Mouse (Mus musculus) embryonic stem cell, embryonic (primary cell): ENCODE measurements around the gene Cfap57.

ENCODE experiments used
- CTCF ChIA-PET, 4 experiments: fragments of 300-600 bp in 2 of 4; fragments of 350-600 bp in 2 of 4; sonication (Branson Sonifier 250); formaldehyde crosslinking; loops; one replicate each; lab custom pipeline; 2022; ENCODE audit warnings: inconsistent platforms in 2 of 4; lab: Charles Lee
- POLR2A ChIA-PET, 4 experiments: fragments of 300-600 bp in 2 of 4; fragments of 350-600 bp in 2 of 4; sonication (Branson Sonifier 250); formaldehyde crosslinking; loops; one replicate each; lab custom pipeline; 2022; ENCODE audit warnings: antibody characterized with exemption in 4 of 4, inconsistent platforms in 1 of 4; lab: Charles Lee

Gene Cfap57

DNA sequence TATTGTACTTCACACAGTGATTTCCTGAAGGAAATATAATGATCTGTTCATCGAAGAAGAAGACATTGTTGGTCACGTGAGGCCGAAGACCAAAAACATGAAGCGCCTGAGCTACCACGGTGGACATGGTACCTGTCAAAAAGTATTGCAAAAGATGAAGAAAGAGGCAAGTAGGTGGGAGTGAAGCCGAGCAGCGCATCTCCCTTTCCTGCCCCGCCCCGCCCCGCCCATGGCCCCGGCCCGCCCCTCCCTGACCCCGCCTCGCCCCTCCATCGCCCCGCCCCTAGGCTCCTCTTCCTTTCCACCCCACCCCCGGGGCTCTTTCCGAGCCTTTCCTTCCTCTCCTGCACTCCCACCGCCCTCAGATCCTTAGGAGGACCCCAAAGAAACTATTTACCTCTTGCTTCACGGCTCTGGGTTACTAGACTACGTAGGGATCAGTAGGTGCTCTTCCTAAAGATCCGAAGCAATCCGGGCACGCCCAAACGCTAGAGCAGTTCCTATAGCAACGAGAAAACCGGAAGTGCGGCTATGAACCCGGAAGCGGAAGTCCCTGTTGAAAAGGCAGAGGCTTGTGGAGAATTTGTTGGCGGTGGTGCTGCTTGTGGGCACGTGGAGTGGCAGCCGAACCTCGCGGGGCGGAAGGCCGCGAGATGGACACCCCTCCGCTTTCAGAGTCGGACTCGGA is at the start of gene Cfap57, which contains the start of gene Ebna1bp2:
Cfap57 (minus strand) TSS at position 499 of the 688 bp plus-strand sequence.
Ebna1bp2 (plus strand) TSS at position 521 of the 688 bp plus-strand sequence.
- POLR2A ChIA-PET: interaction anchor here (0.5 to 2.8 kb wide), 14 partner anchors 8 to 1438 kb away, joined by 3 to 9 read pairs (median 3); partner anchors contain the start of genes AU022252 (in 1 of the 4), Elovl1 (in 1 of the 4), P3h1 (in 1 of the 4) and Slc2a1 (in 1 of the 4)
- CTCF ChIA-PET: interaction anchor here (1.1 to 3.5 kb wide), 7 partner anchors 7 to 372 kb away, joined by 3 to 16 read pairs (median 3); no protein-coding TSS in a partner anchor

GRCm38 (mm10) chr4:118658652-118659051 is 38.1 kb upstream of the Cfap57 start, which contains the start of gene Olfr62:
Olfr62 (plus strand) TSS chr4:118658952.
- POLR2A ChIA-PET: no interaction called here
- CTCF ChIA-PET: no interaction called here

DNA sequence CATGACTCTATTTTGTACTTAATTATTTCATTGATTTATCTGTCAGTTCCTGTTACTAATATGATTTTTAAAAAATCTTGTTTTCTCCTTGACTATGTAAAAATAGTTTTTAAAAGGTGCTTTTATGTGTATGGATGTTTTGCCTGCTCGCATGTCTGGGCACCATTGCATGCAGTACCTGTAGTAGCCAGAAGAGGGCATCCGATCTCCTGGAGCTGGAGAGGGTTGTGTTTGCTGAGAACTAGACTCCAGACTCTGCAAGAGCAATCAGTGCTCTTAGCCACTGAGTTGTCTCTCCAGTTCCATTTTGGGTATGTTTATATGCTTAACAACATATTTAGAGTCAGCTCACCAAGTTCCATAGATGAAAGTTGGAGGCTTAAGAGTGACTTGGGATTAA is 24.7 kb upstream of the Cfap57 start:
- CTCF ChIA-PET: interaction anchor here (0.6 to 4.1 kb wide), 7 partner anchors 33 to 509 kb away, joined by 3 to 31 read pairs (median 6); no protein-coding TSS in a partner anchor

GRCm38 (mm10) chr4:118642346-118643190 is 22.0 kb upstream of the Cfap57 start:
- CTCF ChIA-PET: interaction anchor here in 2 of 4 experiments (0.8 to 1.0 kb wide), 2 partner anchors 30 to 346 kb away, joined by 3 to 4 read pairs; no protein-coding TSS in a partner anchor
- POLR2A ChIA-PET: interaction anchor here in 1 of 4 experiments (0.6 kb wide), 1 partner anchor 219 kb away, joined by 3 read pairs; no protein-coding TSS in a partner anchor

More for the DNA sequence above, 24.7 kb upstream of the Cfap57 start:
- POLR2A ChIA-PET: interaction anchor here in 2 of 4 experiments (0.5 to 1.9 kb wide), 3 partner anchors 13 to 175 kb away, joined by 3 to 6 read pairs (median 4); partner anchors contain the start of genes Cfap57 (in 1 of the 2) and Ebna1bp2 (in 1 of the 2)

GRCm38 (mm10) chr4:118630261-118630660 is 9.7 kb upstream of the Cfap57 start:
- CTCF ChIA-PET: interaction anchor here in 1 of 4 experiments (1.1 kb wide), 1 partner anchor 51 kb away, joined by 3 read pairs; no protein-coding TSS in a partner anchor
- POLR2A ChIA-PET: interaction anchor here in 1 of 4 experiments (1.8 kb wide), 1 partner anchor 11 kb away, joined by 10 read pairs; no protein-coding TSS in a partner anchor

DNA sequence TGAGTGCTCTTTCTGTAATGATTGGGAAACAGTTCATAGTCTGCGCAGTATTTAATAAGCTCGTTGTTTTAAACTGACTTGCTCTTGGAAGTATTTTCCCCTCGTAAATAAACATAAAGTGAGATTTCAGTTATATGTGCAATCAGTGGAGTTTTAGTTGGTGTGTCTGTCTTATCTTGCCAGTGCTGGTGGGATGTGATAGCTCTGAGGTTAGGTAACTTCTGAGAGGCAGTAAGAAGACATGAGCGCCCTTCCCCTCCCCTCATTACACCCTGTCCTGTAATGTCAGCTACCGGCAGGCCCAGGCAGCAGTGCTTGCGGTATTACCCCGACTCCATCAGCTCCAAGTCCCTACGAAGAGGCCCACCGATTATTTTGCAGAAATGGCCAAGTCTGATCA is 1.2 kb upstream of the Cfap57 start:
- POLR2A ChIA-PET: interaction anchor here (0.6 to 2.8 kb wide), 11 partner anchors 11 to 917 kb away, joined by 3 to 9 read pairs (median 3); no protein-coding TSS in a partner anchor
- CTCF ChIA-PET: interaction anchor here (0.6 to 3.5 kb wide), 5 partner anchors 9 to 338 kb away, joined by 3 to 16 read pairs (median 4); no protein-coding TSS in a partner anchor

GRCm38 (mm10) chr4:118620967-118621320 is 367 bp upstream of the Cfap57 start:
- ChIA-PET CTCF (interaction anchor here (1.1 to 3.5 kb wide), 7 partner anchors 8 to 371 kb away, joined by 3 to 16 read pairs (median 3); no protein-coding TSS in a partner anchor), POLR2A (interaction anchor here (0.7 to 2.8 kb wide), 11 partner anchors 8 to 611 kb away, joined by 3 to 9 read pairs (median 3); partner anchors contain the start of genes AU022252 (in 1 of the 4), Elovl1 (in 1 of the 4), P3h1 (in 1 of the 4) and Slc2a1 (in 1 of the 4))

DNA sequence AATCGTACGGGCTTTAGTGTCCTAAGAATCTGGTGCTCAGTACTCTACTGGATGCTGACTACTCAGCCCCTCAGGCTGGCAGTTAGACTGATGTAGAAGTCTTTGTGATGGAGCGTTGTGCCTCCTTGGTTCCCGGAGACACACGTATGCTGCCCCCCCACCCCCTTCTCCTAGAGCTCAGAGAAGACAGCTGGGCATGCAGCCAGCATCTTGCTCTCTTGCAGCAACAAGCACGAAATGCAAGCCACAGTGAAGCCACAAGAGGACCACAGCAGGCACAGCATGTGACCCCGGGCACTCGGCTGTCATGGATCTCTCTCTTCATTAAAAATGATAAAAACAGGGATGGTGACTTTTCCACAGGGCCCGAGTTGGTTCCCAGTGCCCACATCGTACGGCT is 5.2 kb downstream of the Cfap57 start:
- ChIA-PET CTCF (interaction anchor here in 2 of 4 experiments (0.6 to 0.7 kb wide), 3 partner anchors 347 to 662 kb away, joined by 3 to 10 read pairs (median 5); no protein-coding TSS in a partner anchor), POLR2A (no interaction called here)

DNA sequence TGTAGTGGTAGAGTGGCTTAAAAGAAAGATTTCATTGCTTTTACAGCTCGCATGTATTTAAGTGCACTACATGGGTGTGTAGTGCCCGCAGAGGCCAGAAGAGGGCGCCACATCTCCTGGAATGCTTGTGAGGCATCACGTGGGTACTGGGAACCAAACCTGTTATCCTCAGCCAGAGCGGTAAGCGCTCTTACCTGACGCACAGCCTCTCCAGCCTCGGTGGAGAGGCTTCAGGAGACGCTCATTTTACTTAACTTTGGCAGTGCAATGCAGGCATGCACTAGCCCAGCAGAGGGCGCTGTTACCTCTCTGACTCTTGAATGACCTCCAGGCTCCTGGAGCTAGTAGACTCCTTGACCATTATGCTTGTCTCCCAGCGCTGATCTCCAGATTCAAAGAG is 8.0 kb downstream of the Cfap57 start:
- ChIA-PET CTCF (interaction anchor here (0.5 to 2.2 kb wide), 74 partner anchors 8 to 739 kb away, joined by 3 to 25 read pairs (median 4); partner anchors contain the start of genes Cfap57 (in 4 of the 4), Ebna1bp2 (in 4 of the 4), Elovl1 (in 1 of the 4) and Kdm4a (in 1 of the 4)), POLR2A (interaction anchor here in 3 of 4 experiments (0.8 to 1.4 kb wide), 7 partner anchors 8 to 589 kb away, joined by 3 to 5 read pairs (median 3); partner anchors contain the start of gene Slc2a1 (in 1 of the 3))

DNA sequence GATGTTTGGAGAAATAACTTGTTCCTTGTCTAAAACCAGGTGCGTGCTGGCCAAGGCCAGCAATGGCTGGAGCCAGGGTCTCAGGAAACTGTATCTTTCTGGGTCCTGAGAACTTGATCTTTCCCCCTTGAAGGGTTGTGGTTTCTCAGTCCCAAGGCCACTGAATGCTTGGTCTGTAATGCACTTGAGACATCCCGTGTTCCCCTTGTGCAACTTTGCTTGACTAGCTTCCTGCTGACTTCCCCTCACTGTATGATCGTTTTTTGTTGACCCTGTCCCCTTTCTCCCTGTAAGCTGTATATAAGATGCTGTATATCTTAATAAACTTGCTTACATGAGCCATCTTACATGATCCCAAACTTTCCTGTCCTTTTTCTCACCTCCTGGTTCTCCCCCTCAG is 10.7 kb downstream of the Cfap57 start:
- CTCF ChIA-PET: no interaction called here

GRCm38 (mm10) chr4:118604065-118604464 is 16.5 kb downstream of the Cfap57 start:
- CTCF ChIA-PET: interaction anchor here in 3 of 4 experiments (0.6 to 1.7 kb wide), 5 partner anchors 8 to 14 kb away, joined by 3 to 5 read pairs (median 3); no protein-coding TSS in a partner anchor
- POLR2A ChIA-PET: no interaction called here

More for the DNA sequence above, 10.7 kb downstream of the Cfap57 start:
- POLR2A ChIA-PET: interaction anchor here in 1 of 4 experiments (1.1 kb wide), 1 partner anchor 38 kb away, joined by 3 read pairs; no protein-coding TSS in a partner anchor

DNA sequence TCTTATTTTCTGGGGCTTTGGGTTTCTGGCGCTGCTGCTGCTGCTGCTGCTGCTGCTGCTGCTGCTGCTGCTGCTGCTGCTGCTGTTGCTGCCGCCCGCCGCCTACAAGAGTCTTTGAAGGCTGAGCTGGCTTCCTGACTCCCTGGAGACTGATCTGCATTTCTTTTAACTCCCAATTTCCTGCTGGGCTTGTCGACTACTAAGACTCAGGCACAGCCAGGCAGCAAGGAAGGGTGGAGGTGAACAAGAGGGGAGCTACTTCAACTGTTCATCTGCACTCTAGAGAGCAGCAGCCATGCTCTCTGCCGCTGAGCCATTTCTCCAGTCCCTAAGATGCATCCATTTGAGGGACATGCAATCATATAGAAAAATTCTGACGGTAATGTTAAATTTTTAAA is 30.8 kb downstream of the Cfap57 start:
- ChIA-PET CTCF (interaction anchor here (0.6 to 2.0 kb wide), 13 partner anchors 10 to 533 kb away, joined by 3 to 9 read pairs (median 4); no protein-coding TSS in a partner anchor), POLR2A (interaction anchor here (0.5 to 0.8 kb wide), 6 partner anchors 39 to 1683 kb away, joined by 3 to 4 read pairs (median 3); no protein-coding TSS in a partner anchor)

- ChIA-PET POLR2A (interaction anchor here (0.5 to 0.8 kb wide), 5 partner anchors 38 to 1682 kb away, joined by 3 read pairs; no protein-coding TSS in a partner anchor), CTCF (interaction anchor here (0.6 to 2.0 kb wide), 14 partner anchors 10 to 532 kb away, joined by 3 to 9 read pairs (median 4); no protein-coding TSS in a partner anchor)
Measured at GRCm38 (mm10) chr4:118589053-118589732, 31.4 kb downstream of the Cfap57 start.

DNA sequence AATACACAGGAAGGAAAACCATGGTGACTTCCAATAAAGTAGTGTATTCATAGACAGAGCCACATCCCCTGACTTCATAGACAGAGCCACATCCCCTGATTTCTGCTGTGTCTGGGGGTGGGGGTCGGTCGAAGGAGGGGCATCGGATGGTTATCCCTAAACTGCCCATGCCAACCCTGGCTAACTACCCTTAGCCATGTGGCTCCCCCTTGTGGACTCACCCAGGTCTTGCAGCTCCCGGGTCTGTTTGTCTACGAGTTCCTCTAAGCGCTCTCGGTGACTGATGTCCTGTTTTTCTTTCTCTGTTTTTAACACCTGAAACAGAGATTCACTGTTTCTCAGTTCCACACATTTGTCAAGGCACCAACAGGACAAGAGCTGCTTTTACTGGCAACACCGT is 37.9 kb downstream of the Cfap57 start:
- CTCF ChIA-PET: interaction anchor here (0.5 to 2.4 kb wide), 6 partner anchors 16 to 654 kb away, joined by 3 to 9 read pairs (median 3); no protein-coding TSS in a partner anchor
- POLR2A ChIA-PET: no interaction called here

- POLR2A ChIA-PET: interaction anchor here in 1 of 4 experiments (0.6 kb wide), 1 partner anchor 699 kb away, joined by 6 read pairs; no protein-coding TSS in a partner anchor
Measured at GRCm38 (mm10) chr4:118581508-118581907, 39.1 kb downstream of the Cfap57 start.

DNA sequence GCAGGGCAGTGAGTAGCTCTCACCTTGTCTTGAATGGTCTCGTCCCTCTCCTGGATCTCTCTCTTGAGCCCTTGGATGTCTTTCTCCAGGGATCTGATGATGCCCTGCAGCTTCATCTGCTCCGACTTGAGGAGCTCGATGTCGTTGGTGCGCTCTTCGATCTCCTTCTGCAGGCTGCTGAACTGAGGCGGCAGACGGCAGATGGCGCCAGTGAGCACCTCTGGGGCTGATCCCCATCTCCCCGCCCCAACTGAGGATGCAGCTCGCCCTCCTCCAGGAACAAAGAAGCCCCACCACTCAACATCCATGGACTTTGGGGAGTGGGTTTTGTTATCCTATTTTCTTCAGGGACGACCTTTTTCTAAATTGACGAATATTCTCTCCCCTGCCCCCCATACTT is 41.3 kb downstream of the Cfap57 start:
- POLR2A ChIA-PET: interaction anchor here in 2 of 4 experiments (0.5 to 1.9 kb wide), 5 partner anchors 36 to 400 kb away, joined by 3 to 5 read pairs (median 4); partner anchors contain the start of genes Kdm4a (in 1 of the 2) and Tmem125 (in 1 of the 2)
- CTCF ChIA-PET: interaction anchor here (0.5 to 1.6 kb wide), 41 partner anchors 9 to 625 kb away, joined by 3 to 14 read pairs (median 4); partner anchors contain the start of gene Zfp691 (in 1 of the 4)

More at GRCm38 (mm10) chr4:118581508-118581907, 39.1 kb downstream of the Cfap57 start:
- CTCF ChIA-PET: interaction anchor here in 3 of 4 experiments (0.5 to 2.4 kb wide), 7 partner anchors 15 to 738 kb away, joined by 3 to 9 read pairs (median 3); no protein-coding TSS in a partner anchor
